Comparison of ENCODE assay signal across 14 mouse cellular contexts in genomic region chr2:120242791-120243467, GRCm38 (mm10). TPM values are rescaled to one million over a fixed set of nuclear protein-coding genes. Genes with fewer than 3 reads are reported as not detected.
A peak's percentile ranks its signal among the peaks of the same experiment; 100 is the strongest.
DNase-seq lines count a peak whose midpoint lies in the region; ATAC-seq and TF ChIP-seq lines count a peak whose summit lies in the region.
"Had no signal": no experiment of that assay in that cellular context is flagged by ENCODE, and none has a peak within 500 bp of the region (broad histone marks: within the 10 kb centered on the region; RNA-seq: fewer than 3 reads in every experiment).

No protein-coding gene starts in this region.

- ATAC-seq in forebrain, embryonic 16.5 days, result 0 out of 2 replicates have a peak, but pooled peaks have one; percentile 2
- ATAC-seq in forebrain, embryonic 11.5 days (replicated peaks; ENCODE audit: low FRiP score), result no peak
- ATAC-seq in hindbrain, embryonic 13.5 days (ENCODE audit: low FRiP score), result 0 out of 2 replicates have a peak, but pooled peaks have one; percentile 43
- ATAC-seq in hindbrain, embryonic 12.5 days (ENCODE audit: low FRiP score), result no peak
- ATAC-seq in liver, postnatal 0 days, result no peak
- ATAC-seq: intestine, embryonic 16.5 days; liver, embryonic 12.5 days had no signal

- no peak overlapping the region for H3K27ac ChIP-seq in forebrain, embryonic 16.5 days (ENCODE audit: low read length)
- H3K27ac ChIP-seq in forebrain, embryonic 11.5 days (ENCODE audit: low read depth, low read length), result no peak overlapping the region
- no peak overlapping the region for H3K27ac ChIP-seq in hindbrain, embryonic 13.5 days
- H3K27ac ChIP-seq in hindbrain, embryonic 12.5 days, result no peak overlapping the region
- H3K27ac ChIP-seq in liver, postnatal 0 days (ENCODE audit: low read depth), result no peak overlapping the region
- H3K27ac ChIP-seq: liver, embryonic 12.5 days had no signal

- TF ChIP-seq EP300 in liver, postnatal 0 days (IDR thresholded peaks at IDR 0.05; ENCODE audit: low read depth), result no peak

- no peaks in the 10 kb centered on the region for H3K36me3 ChIP-seq in forebrain, embryonic 16.5 days (ENCODE audit: control insufficient read depth, insufficient read depth)
- no peaks in the 10 kb centered on the region for H3K36me3 ChIP-seq in forebrain, embryonic 11.5 days (ENCODE audit: control insufficient read depth, insufficient read depth, low read length)
- no peaks in the 10 kb centered on the region for H3K36me3 ChIP-seq in hindbrain, embryonic 13.5 days
- H3K36me3 ChIP-seq in hindbrain, embryonic 12.5 days, result no peaks in the 10 kb centered on the region
- no peaks in the 10 kb centered on the region for H3K36me3 ChIP-seq in liver, postnatal 0 days (replicated peaks; ENCODE audit: insufficient read depth, low read length)
- H3K36me3 ChIP-seq: liver, embryonic 12.5 days had no signal

- no peak for DNase-seq in forebrain, embryonic 11.5 days (ENCODE audit: low spot score)
- DNase-seq in right cerebral cortex, adult 18-20 months, result peak; percentile 11
- no peak for DNase-seq in right cerebral cortex, postnatal 4 days
- no peak for DNase-seq in liver, postnatal 0 days
- DNase-seq in lung, postnatal 14 days, result no peak
- DNase-seq: B cell, adult 2 months; kidney, postnatal 4 days; lung, postnatal 10 days had no signal

- no peak overlapping the region for H3K4me3 ChIP-seq in forebrain, embryonic 16.5 days (replicated peaks; ENCODE audit: low read length)
- no peak overlapping the region for H3K4me3 ChIP-seq in forebrain, embryonic 11.5 days (ENCODE audit: low read depth, low read length)
- no peak overlapping the region; the same call in 1 of the 2 replicates for H3K4me3 ChIP-seq in hindbrain, embryonic 13.5 days
- H3K4me3 ChIP-seq in hindbrain, embryonic 12.5 days, result no peak overlapping the region
- no peak overlapping the region for H3K4me3 ChIP-seq in liver, postnatal 0 days (ENCODE audit: low read depth, low read length)
- H3K4me3 ChIP-seq: liver, embryonic 12.5 days had no signal

- no peaks in the 10 kb centered on the region for H3K27me3 ChIP-seq in forebrain, embryonic 16.5 days (replicated peaks; ENCODE audit: control insufficient read depth, insufficient read depth, low read length)
- peaks cover 5% of the 10 kb centered on the region; the same call in 1 of the 2 replicates for H3K27me3 ChIP-seq in forebrain, embryonic 11.5 days (ENCODE audit: control insufficient read depth, insufficient read depth, low read length)
- H3K27me3 ChIP-seq in hindbrain, embryonic 13.5 days, result peaks cover 13% of the 10 kb centered on the region
- peaks cover 14% of the 10 kb centered on the region; the same call in 1 of the 2 replicates for H3K27me3 ChIP-seq in hindbrain, embryonic 12.5 days
- H3K27me3 ChIP-seq in liver, postnatal 0 days (ENCODE audit: insufficient read depth, low read length), result peaks cover 20% of the 10 kb centered on the region

- peaks cover 7% of the 10 kb centered on the region for H3K4me1 ChIP-seq in forebrain, embryonic 16.5 days (replicated peaks; ENCODE audit: control insufficient read depth, insufficient read depth, low read length)
- H3K4me1 ChIP-seq in forebrain, embryonic 11.5 days (replicated peaks; ENCODE audit: control insufficient read depth, insufficient read depth, low read length), result no peaks in the 10 kb centered on the region; the same call in 1 of the 2 replicates
- H3K4me1 ChIP-seq in hindbrain, embryonic 13.5 days (replicated peaks), result 0 out of 2 replicates have a peak, but pooled peaks cover 4% of the 10 kb centered on the region
- H3K4me1 ChIP-seq in hindbrain, embryonic 12.5 days, result no peaks in the 10 kb centered on the region
- no peaks in the 10 kb centered on the region for H3K4me1 ChIP-seq in liver, postnatal 0 days (ENCODE audit: insufficient read depth)
- H3K4me1 ChIP-seq: liver, embryonic 12.5 days had no signal

- 73% methylated on average over 5 of the region's 5 CpGs for WGBS in forebrain, embryonic 16.5 days
- WGBS in forebrain, embryonic 11.5 days, result 80% methylated on average over 5 of the region's 5 CpGs
- 81% methylated on average over 5 of the region's 5 CpGs for WGBS in hindbrain, embryonic 13.5 days
- WGBS in hindbrain, embryonic 12.5 days, result 75% methylated on average over 5 of the region's 5 CpGs
- WGBS in liver, postnatal 0 days (ENCODE audit: insufficient replicate concordance), result 56% methylated on average over 5 of the region's 5 CpGs

- TF ChIP-seq CTCF in liver, postnatal 0 days (IDR thresholded peaks at IDR 0.05; ENCODE audit: low read depth), result no peak

- no peak overlapping the region for H3K4me2 ChIP-seq in forebrain, embryonic 16.5 days (ENCODE audit: low read length)
- H3K4me2 ChIP-seq in forebrain, embryonic 11.5 days (ENCODE audit: low read depth, low read length, severe bottlenecking), result no peak overlapping the region
- H3K4me2 ChIP-seq in hindbrain, embryonic 13.5 days, result no peak overlapping the region
- H3K4me2 ChIP-seq in hindbrain, embryonic 12.5 days (replicated peaks), result no peak overlapping the region
- H3K4me2 ChIP-seq in liver, postnatal 0 days (ENCODE audit: low read depth, low read length), result no peak overlapping the region
- H3K4me2 ChIP-seq: liver, embryonic 12.5 days had no signal

- no peaks in the 10 kb centered on the region for H3K9me3 ChIP-seq in forebrain, embryonic 16.5 days (ENCODE audit: control insufficient read depth, low read length)
- no peaks in the 10 kb centered on the region for H3K9me3 ChIP-seq in forebrain, embryonic 11.5 days (ENCODE audit: control insufficient read depth, low read length)
- no peaks in the 10 kb centered on the region for H3K9me3 ChIP-seq in hindbrain, embryonic 13.5 days
- H3K9me3 ChIP-seq in hindbrain, embryonic 12.5 days (replicated peaks), result no peaks in the 10 kb centered on the region
- no peaks in the 10 kb centered on the region for H3K9me3 ChIP-seq in liver, postnatal 0 days (ENCODE audit: low read length)
- H3K9me3 ChIP-seq: liver, embryonic 12.5 days had no signal

- 0 out of 2 replicates have a peak overlapping the region, but pooled peaks have one; percentile 17 for H3K9ac ChIP-seq in forebrain, embryonic 16.5 days (replicated peaks; ENCODE audit: low read depth, low read length)
- no peak overlapping the region for H3K9ac ChIP-seq in forebrain, embryonic 11.5 days (ENCODE audit: low read length)
- H3K9ac ChIP-seq in hindbrain, embryonic 13.5 days, result no peak overlapping the region
- no peak overlapping the region for H3K9ac ChIP-seq in hindbrain, embryonic 12.5 days
- no peak overlapping the region for H3K9ac ChIP-seq in liver, postnatal 0 days (replicated peaks)
- H3K9ac ChIP-seq: liver, embryonic 12.5 days had no signal

RNA-seq across cellular contexts. Expression of gene Pla2g4e, which starts 2.2 kb away (rescaled TPM):
- 2.6 and 3.4 TPM in 2 replicates for polyA plus RNA-seq in forebrain, embryonic 16.5 days (2015; fragmentation: Nextera tagmentation; extraction: Ambion mirVana)
- 0.09 TPM in 1 of 2 replicates, not detected in the other for polyA plus RNA-seq in forebrain, embryonic 11.5 days (2014; fragmentation: Nextera tagmentation; extraction: Ambion mirVana)
- 1.2 and 2.0 TPM in 2 replicates for polyA plus RNA-seq in hindbrain, embryonic 13.5 days (2015; fragmentation: Nextera tagmentation; extraction: Ambion mirVana)
- 0.14 and 0.35 TPM in 2 replicates for polyA plus RNA-seq in hindbrain, embryonic 12.5 days (2016; fragmentation: Nextera tagmentation; extraction: Ambion mirVana)
- polyA plus RNA-seq in liver, postnatal 0 days (2015; fragmentation: Nextera tagmentation; extraction: Ambion mirVana), result not detected in 2 replicates
- polyA plus RNA-seq: liver, embryonic 12.5 days had no signal

RNA-seq across cellular contexts. Expression of gene Pla2g4d, which starts 46.1 kb away (rescaled TPM):
- polyA plus RNA-seq in forebrain, embryonic 16.5 days (2015; fragmentation: Nextera tagmentation; extraction: Ambion mirVana), result 0.06 TPM in 1 of 2 replicates, not detected in the other
- 0.07 and 0.08 TPM in 2 replicates for polyA plus RNA-seq in forebrain, embryonic 11.5 days (2014; fragmentation: Nextera tagmentation; extraction: Ambion mirVana)
- 0.05 TPM in 1 of 2 replicates, not detected in the other for polyA plus RNA-seq in hindbrain, embryonic 13.5 days (2015; fragmentation: Nextera tagmentation; extraction: Ambion mirVana)
- polyA plus RNA-seq in hindbrain, embryonic 12.5 days (2016; fragmentation: Nextera tagmentation; extraction: Ambion mirVana), result not detected in 2 replicates
- not detected in 2 replicates for polyA plus RNA-seq in liver, postnatal 0 days (2015; fragmentation: Nextera tagmentation; extraction: Ambion mirVana)
- polyA plus RNA-seq: intestine, embryonic 16.5 days; liver, embryonic 12.5 days; stomach, embryonic 14.5 days had no signal

Comparison
In these comparisons a context has a peak if more than half of its experiments do, and no peak if none do; other contexts are left out.
1. ATAC-seq: peak in forebrain, embryonic 16.5 days (single experiment) and hindbrain, embryonic 13.5 days (single experiment); none in forebrain, embryonic 11.5 days (single experiment), hindbrain, embryonic 12.5 days (single experiment) and liver, postnatal 0 days (single experiment).